Mouse (Mus musculus) intestine, postnatal 0 days (tissue): ENCODE measurements around the gene B3gnt2. TPM values are rescaled to one million over a fixed set of nuclear protein-coding genes. Genes with fewer than 3 reads are reported as not detected.

Source experiments
- ATAC-seq: fragments of 200-750 bp; cut with Nextera tagmentation; 2 replicates; pipeline ENCODE4 v1.8.0; 2017; ENCODE audit warnings: mild to moderate bottlenecking, moderate TSS enrichment, moderate library complexity
- H3K27ac ChIP-seq: fragments of 300-500 bp; sonication (generic); 2 replicates; pipeline ENCODE4 v1.5.1; 2014; ENCODE audit warnings: mild to moderate bottlenecking, low read depth, low read length, moderate library complexity
- H3K27me3 ChIP-seq: fragments of 300-500 bp; sonication (generic); replicated peaks from 2 replicates; pipeline ENCODE4 v1.6.1; 2014; ENCODE audit warnings: low read length, mixed read lengths; ENCODE audit not compliant: control insufficient read depth, insufficient read depth
- H3K36me3 ChIP-seq: fragments of 300-500 bp; sonication (generic); 2 replicates; pipeline ENCODE4 v1.6.1; 2014; ENCODE audit warnings: mild to moderate bottlenecking, moderate library complexity; ENCODE audit not compliant: control insufficient read depth, insufficient read depth
- H3K4me1 ChIP-seq: fragments of 300-500 bp; sonication (generic); replicated peaks from 2 replicates; pipeline ENCODE4 v1.6.1; 2014; ENCODE audit warnings: antibody characterized with exemption, low read length, mixed read lengths; ENCODE audit not compliant: control insufficient read depth, insufficient read depth
- H3K4me2 ChIP-seq: fragments of 300-500 bp; sonication (generic); replicated peaks from 2 replicates; pipeline ENCODE4 v1.6.1; 2014; ENCODE audit warnings: low read depth, mild to moderate bottlenecking, moderate library complexity
- H3K4me3 ChIP-seq: fragments of 300-500 bp; sonication (generic); 2 replicates; pipeline ENCODE4 v1.5.1; 2014; ENCODE audit warnings: low read depth, low read length
- H3K9ac ChIP-seq: fragments of 300-500 bp; sonication (generic); 2 replicates; pipeline ENCODE4 v1.6.1; 2014; ENCODE audit warnings: mild to moderate bottlenecking, low read depth, low read length
- H3K9me3 ChIP-seq: fragments of 300-500 bp; sonication (generic); 2 replicates; pipeline ENCODE4 v1.6.1; 2016; ENCODE audit warnings: mixed run types; ENCODE audit not compliant: control insufficient read depth
- CTCF ChIP-seq: sonication (generic); IDR thresholded peaks from 2 replicates; pipeline ENCODE4 v1.5.1; 2016; ENCODE audit warnings: low read depth, mild to moderate bottlenecking, control low read depth, antibody characterized with exemption, moderate library complexity
- WGBS: fragments of 180-500 bp; shearing (Covaris S2); extraction: QIAGEN DNeasy Blood & Tissue Kit; methylation state at CpG from one replicate; pipeline ENCODE4 v1.1.7; 2014; 5-methylcytosine and 5-hydroxymethylcytosine counted together
- polyA plus RNA-seq: library from polyadenylated mRNA; unstranded; fragments of >200 nt; fragmentation: Nextera tagmentation; extraction: Ambion mirVana; gene quantifications from 2 replicates; pipeline ENCODE4 v1.2.1, GENCODE M21; 2015

The B3gnt2 gene
- polyA plus RNA-seq, 1 experiment from 2014 or later, result 15.1 TPM

DNA sequence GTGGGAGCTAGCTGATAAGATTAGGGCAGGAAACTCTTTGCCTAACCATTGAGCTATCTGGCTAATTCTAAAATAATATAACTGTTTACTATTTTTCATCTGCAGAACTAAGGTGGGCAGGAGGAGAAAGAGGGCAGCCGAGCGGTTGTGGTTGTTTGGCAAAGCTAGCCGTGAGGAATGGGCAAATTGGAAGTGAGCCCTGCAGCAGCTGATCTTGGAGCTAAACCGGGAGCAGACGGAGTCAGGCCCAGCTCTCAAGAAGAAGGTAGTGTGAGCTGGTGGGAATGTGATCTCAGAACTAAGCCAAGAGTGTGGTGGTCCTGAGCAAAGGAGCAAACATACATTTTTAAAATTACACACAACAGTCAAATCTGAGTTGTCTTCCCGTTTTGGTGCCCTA, 126.8 kb downstream of the B3gnt2 start:
- Histone ChIP-seq H3K9me3 (no peaks in the 10 kb centered on the region), H3K4me1 (no peaks in the 10 kb centered on the region), H3K36me3 (no peaks in the 10 kb centered on the region), H3K27me3 (no peaks in the 10 kb centered on the region), H3K4me3 (no peak overlapping the region), H3K9ac (no peak overlapping the region), H3K4me2 (no peak overlapping the region), H3K27ac (no peak overlapping the region)
- 92% methylated on average over 6 of the region's 6 CpGs for WGBS
- no peak for TF ChIP-seq CTCF
- ATAC-seq, result no peak

DNA sequence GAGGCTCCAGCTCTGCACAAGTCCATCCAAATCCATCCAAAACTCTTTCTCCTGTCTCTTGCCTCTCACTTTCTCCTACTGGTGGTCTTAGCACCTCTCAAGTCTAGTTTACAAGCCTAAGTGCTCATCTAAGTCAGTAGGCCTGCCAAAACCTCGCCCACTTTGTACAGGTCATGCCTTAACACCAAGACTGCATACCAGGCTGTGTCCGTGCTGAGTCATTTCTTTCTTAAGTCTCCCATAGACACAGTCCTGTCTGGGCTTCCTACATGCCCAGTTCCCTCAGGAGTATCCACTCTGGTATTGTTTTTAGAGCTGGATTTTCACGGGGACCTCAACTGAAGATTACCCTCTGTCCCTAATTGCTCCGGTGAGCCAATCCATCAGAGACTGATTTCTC, 127.9 kb downstream of the B3gnt2 start:
- no peak overlapping the region for H3K9ac ChIP-seq
- WGBS, result 84% methylated on average over 4 of the region's 4 CpGs
- no peak overlapping the region for H3K4me2 ChIP-seq
- H3K4me1 ChIP-seq, result no peaks in the 10 kb centered on the region
- H3K36me3 ChIP-seq, result no peaks in the 10 kb centered on the region
- TF ChIP-seq CTCF, result no peak
- no peaks in the 10 kb centered on the region for H3K9me3 ChIP-seq
- no peak overlapping the region for H3K4me3 ChIP-seq
- H3K27me3 ChIP-seq, result no peaks in the 10 kb centered on the region
- H3K27ac ChIP-seq, result no peak overlapping the region
- no peak for ATAC-seq

DNA sequence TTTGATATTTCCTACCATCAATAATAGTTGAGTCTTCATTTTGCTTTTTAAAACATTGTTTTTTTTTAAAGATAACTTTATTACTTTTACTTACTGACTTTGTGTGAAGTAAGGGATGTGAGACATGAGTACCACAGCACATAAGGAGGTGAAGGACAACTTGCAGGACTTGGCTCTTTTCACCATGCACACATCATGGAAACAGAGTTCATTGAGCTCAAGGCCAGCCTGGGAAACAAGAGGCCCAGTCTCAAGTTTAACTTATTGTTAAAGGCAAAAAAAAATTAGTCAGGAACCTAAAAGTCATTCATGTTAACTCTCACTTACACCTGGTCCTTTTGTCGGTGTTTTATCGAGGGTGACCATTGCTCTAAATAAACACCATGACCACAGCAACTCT, 137.7 kb downstream of the B3gnt2 start:
- WGBS, result 93% methylated on average over 2 of the region's 2 CpGs
- H3K9me3 ChIP-seq, result no peaks in the 10 kb centered on the region
- H3K27me3 ChIP-seq, result no peaks in the 10 kb centered on the region
- no peak for TF ChIP-seq CTCF
- H3K4me3 ChIP-seq, result no peak overlapping the region
- no peaks in the 10 kb centered on the region for H3K4me1 ChIP-seq
- ATAC-seq, result no peak
- H3K27ac ChIP-seq, result no peak overlapping the region
- H3K9ac ChIP-seq, result no peak overlapping the region
- H3K4me2 ChIP-seq, result no peak overlapping the region
- H3K36me3 ChIP-seq, result no peaks in the 10 kb centered on the region

DNA sequence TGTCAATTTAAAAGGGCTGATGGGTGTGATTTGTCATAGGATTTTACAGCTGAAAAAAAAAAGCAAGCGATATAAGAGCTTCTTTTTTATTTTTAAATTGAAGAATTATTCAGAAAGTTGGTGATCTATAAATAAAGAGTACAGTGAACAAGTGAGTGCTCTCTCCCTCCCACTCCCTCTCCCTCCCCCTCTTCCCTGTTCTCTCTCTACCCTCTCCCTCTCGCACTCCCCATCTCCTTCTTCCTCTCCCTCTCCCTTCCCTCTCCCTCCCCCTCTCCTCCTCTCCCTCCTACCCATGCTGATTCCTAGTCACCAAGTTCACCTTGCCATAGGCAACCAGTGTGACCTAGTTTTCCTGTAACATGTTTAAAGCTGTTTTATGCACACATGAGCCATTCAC, 140.7 kb downstream of the B3gnt2 start:
- no peak for TF ChIP-seq CTCF
- Histone ChIP-seq H3K27ac (no peak overlapping the region), H3K4me1 (no peaks in the 10 kb centered on the region), H3K27me3 (no peaks in the 10 kb centered on the region), H3K9me3 (no peaks in the 10 kb centered on the region), H3K36me3 (no peaks in the 10 kb centered on the region), H3K4me3 (no peak overlapping the region), H3K9ac (no peak overlapping the region), H3K4me2 (no peak overlapping the region)
- 69% methylated on average over 2 of the region's 2 CpGs for WGBS
- ATAC-seq, result no peak

DNA sequence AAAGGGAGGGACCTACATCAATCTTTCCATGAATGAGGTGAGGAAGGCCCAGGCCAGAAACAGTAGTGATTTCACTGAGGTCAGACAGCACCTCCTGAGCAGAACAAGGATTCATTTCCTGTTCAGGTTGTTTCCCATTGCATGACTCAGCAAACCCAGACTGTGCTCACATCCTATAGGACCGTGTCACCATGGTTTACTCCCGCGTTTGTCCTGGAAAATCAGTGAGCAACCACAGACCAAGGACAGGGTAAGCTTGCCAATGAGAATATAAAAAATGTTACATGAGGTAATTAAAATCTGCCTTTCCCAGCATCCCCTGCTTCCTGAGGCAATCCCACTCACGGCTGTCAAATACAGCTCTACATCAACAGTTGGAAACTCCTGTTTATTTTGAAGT, 141.2 kb downstream of the B3gnt2 start:
- TF ChIP-seq CTCF, result no peak
- 63% methylated on average over 4 of the region's 4 CpGs for WGBS
- no peak overlapping the region for H3K27ac ChIP-seq
- no peaks in the 10 kb centered on the region for H3K36me3 ChIP-seq
- 0 out of 2 replicates have a peak, but pooled peaks have one; percentile 41 for ATAC-seq
- no peaks in the 10 kb centered on the region for H3K27me3 ChIP-seq
- no peak overlapping the region for H3K4me2 ChIP-seq
- H3K4me1 ChIP-seq, result no peaks in the 10 kb centered on the region
- no peak overlapping the region for H3K4me3 ChIP-seq
- no peak overlapping the region for H3K9ac ChIP-seq
- H3K9me3 ChIP-seq, result no peaks in the 10 kb centered on the region

DNA sequence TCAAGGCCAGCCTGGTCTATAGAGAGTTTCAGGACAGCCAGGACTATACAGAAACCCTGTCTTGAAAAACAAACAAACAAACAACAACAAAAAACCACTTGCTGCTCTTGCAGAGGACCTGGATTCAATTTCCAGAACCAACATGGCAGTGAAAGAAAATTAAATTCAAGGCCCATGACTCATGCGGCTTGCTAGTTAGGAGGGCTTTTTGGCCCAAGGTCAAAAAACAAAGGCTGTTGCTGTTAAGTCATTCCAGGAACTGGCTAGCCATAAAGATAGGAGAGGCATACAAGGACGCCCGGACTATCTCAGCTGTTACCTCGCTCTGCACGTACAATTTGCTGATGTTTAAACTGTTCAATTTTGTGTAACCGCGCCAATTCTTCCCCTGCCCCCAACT, 142.7 kb downstream of the B3gnt2 start:
- no peak overlapping the region for H3K27ac ChIP-seq
- H3K9ac ChIP-seq, result no peak overlapping the region
- no peak overlapping the region for H3K4me3 ChIP-seq
- 84% methylated on average over 7 of the region's 7 CpGs for WGBS
- H3K4me1 ChIP-seq, result no peaks in the 10 kb centered on the region
- no peak for ATAC-seq
- H3K4me2 ChIP-seq, result no peak overlapping the region
- TF ChIP-seq CTCF, result no peak
- no peaks in the 10 kb centered on the region for H3K27me3 ChIP-seq
- no peaks in the 10 kb centered on the region for H3K9me3 ChIP-seq
- H3K36me3 ChIP-seq, result no peaks in the 10 kb centered on the region

DNA sequence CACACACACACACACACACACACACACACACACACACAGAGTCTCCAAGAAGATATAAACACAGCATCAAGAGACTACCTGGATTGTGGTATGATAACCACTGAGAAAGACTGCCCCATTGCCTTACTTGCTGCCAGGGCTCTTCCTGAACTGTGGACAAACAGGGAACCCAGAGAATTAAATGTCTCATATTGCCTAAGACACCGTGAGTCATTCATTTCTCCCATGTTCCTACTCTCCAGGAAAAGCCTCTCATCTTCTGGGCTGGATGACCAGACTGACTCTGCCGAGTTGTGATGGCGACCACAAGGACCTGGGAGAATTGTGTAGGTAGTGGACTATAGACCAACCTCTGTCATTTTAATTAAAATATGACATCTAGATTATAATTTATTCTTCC, 149.4 kb downstream of the B3gnt2 start:
- H3K4me3 ChIP-seq, result no peak overlapping the region
- H3K4me1 ChIP-seq, result no peaks in the 10 kb centered on the region
- no peaks in the 10 kb centered on the region for H3K9me3 ChIP-seq
- H3K27ac ChIP-seq, result no peak overlapping the region
- no peak overlapping the region for H3K4me2 ChIP-seq
- 83% methylated on average over 3 of the region's 3 CpGs for WGBS
- TF ChIP-seq CTCF, result no peak
- ATAC-seq, result no peak
- no peaks in the 10 kb centered on the region for H3K27me3 ChIP-seq
- H3K9ac ChIP-seq, result no peak overlapping the region
- H3K36me3 ChIP-seq, result no peaks in the 10 kb centered on the region
